Mouse (Mus musculus) layer of hippocampus, postnatal 14 days (tissue): Measurements from ENCODE around the gene Rora. TPM values are rescaled to one million over a fixed set of nuclear protein-coding genes. Genes with fewer than 3 reads are reported as not detected.

ENCODE experiments used
- DNase-seq, 2 experiments: peaks; one replicate each; pipeline ENCODE4 v3.0.0; 2021 to 2022; ENCODE audit warnings: low spot score in 2 of 2, mixed read lengths in 1 of 2
- total RNA-seq, 2 experiments: library from RNA; stranded (reverse); gene quantifications; 2 replicates each; pipeline ENCODE4 v1.2.3; 2021

Rora gene
- total RNA-seq, 2 experiments from 2014 or later: 29.3 to 49.5 TPM

DNA sequence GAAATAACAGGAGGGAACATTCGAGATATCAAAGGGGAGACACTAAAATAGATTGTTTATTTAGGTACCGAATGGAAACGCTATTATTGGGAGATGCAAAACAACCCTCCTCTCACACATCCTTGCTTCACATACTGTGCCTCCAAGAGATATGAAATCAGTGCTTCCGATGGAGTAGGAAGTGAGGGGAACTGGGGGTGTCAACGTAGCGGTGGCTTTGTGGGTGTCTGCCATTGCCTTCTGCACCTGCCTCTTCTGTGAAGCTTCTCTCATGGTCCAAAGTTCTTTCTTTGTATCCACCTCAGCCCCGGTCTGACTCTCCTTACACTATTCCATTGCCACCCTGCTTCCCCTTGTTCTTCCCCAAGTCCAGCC is 472.2 kb downstream of the Rora start:
- no peak for DNase-seq

- no peak for DNase-seq
These were observed 473.0 kb downstream of the Rora start for GRCm38 (mm10) chr9:69126595-69126994.

GRCm38 (mm10) chr9:69128335-69128734 is 474.7 kb downstream of the Rora start:
- no peak for DNase-seq

- no peak for DNase-seq
These were observed 479.4 kb downstream of the Rora start for GRCm38 (mm10) chr9:69132995-69133394.

- no peak for DNase-seq
These were observed 480.1 kb downstream of the Rora start for GRCm38 (mm10) chr9:69133696-69134095.

DNA sequence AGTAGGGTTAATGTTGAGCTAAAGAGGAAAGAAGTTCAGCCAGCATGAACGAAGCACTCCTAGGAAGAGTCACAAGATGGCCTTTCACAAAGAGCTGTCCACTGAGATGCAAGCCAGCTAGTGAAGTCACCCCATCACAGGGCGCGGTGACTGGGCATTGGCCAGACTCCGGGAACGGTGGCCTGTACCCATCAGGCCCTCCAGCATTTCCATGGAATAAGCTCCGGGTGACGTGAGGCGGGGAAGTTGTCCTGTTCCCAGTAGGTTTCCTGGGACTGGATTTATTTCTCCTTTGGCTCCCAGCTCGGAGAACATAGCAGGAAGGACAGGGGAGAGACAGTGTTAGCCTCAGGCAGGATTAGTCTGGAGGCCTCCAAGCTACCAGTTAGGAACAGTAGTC is 481.0 kb downstream of the Rora start:
- no peak for DNase-seq

- no peak for DNase-seq
These were observed 483.2 kb downstream of the Rora start for GRCm38 (mm10) chr9:69136821-69137220.

DNA sequence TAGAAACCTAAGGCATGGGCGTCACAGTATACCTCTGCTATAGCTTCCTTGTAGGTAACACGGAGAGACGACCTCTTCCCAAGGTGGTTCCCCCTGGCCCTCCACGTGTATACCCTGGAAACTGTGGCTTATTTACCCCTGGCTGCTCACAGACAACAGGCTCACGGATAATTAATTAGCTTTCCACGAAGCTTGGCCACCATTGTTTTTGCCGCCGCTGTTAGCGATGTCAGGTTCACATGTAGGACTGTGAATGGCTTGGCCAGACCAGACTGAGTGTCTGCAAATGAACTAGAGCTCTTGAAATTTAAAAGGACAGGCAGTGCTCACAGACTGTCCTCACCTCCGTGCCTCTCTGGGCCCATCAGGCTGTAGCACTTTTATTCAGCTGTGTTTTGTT is 483.8 kb downstream of the Rora start:
- no peak for DNase-seq

DNA sequence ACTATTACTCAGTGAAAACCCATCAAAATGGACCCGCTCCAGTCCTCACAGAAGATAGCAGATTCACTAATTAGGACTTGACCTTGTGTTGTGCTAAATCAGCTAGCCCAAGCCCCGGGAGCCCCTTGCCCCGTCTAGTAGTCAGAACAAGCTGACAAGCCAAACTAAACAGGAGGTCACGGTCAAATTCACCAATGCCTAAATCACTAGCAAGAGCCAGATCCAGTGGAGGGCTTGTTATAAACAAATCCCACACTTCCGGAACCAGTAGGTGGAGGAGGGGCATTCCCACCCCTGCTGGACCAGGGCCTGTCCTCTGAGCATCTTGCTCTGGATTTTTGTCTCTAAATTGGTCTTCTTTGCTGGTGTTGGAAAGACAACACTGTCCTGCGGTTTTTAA is 486.6 kb downstream of the Rora start:
- no peak for DNase-seq

- no peak for DNase-seq
These were observed 488.3 kb downstream of the Rora start for GRCm38 (mm10) chr9:69141859-69142258.

DNA sequence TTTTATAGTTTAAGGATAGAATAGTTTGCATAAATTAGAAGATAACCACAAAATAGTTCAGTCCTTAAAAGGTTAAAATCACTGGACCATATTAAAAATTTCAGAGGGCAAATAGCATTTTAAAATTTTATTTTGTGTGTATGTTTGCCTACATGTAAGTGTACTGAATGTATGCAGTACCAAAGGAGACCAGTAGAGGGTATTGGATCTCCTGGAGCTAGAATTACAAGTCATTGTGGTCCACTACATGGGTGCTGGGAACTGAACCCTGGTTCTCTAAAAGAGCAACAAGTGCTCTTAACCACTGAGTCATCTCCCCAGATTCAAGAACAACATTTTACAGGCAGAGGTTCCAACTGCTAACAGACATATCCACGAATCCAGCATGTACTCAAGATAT is 493.4 kb downstream of the Rora start:
- DNase-seq: no peak

DNA sequence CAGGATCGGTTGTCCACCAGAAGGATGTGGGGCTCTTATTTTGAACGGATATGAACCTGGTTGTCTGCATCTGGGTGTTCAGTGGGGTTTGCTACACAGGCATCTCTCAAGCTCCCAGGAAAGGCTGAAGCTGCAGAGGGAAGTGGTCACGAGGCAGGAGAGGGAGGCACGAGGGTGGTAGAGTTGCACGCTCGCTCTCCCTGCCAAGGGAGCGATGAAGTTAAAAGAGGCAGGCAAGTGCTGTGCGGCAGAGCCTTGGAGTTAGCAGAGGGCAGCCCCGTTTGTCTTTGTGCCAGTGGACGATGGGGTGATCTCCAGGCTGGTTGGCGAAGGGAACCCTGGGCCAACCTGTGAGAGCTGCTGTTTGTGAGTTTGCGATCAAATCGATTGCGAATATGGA is 496.6 kb downstream of the Rora start:
- DNase-seq: no peak

GRCm38 (mm10) chr9:69154684-69155083 is 501.1 kb downstream of the Rora start:
- no peak for DNase-seq

DNA sequence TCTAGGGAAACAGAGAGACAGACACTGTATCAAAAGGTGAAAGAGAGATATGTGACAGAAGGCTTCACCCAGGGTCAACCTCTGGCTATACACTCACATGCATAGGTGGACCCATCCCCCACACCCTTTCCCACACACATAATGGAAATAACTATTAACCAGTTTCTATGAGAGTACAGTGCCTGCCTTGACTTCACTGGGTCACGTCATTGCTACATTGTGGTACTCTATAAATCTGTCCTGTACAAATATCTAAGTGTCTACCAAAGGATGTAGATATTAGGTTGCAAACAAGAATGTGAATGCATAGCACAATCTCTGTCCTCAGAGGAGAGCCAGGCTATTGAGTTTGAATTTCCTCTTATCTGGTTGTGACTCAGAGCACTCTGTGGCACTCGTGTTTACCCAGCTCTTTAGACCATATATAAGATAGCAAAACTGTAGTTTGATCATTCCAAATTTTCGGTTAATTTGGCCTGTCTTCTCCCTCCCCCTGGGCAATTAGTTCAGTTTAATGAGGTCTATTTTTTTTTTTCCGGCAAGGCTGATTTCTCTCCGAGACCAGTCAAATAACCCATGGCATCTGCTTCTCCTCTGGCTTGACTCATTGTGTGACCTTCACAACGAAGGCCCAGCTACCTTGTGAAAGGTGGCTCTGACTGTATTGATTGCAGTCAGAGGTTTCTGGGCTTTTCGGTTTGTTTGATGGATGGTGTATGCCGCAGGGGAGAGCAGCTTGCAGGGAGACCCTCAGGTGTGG is 502.4 kb downstream of the Rora start:
- no peak for DNase-seq

DNA sequence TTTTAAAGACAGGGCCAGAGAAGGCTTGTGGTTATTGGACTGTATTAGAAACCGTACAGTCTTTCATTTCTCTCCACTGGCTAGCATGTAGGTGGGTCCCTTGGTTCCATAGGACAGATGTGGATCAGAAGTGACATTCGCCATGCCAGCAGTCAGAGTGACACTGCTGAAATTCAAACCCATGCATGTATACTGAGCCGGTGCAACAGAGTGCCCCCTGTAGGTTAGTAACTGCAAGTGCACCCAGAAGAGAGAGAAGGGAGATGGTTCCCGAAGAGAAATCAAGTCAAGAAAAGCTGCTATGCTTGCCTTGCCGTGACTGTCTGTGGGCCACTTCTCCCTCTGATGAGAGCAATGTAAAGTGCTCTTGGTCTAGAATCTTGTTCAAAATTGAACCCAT is 507.2 kb downstream of the Rora start:
- DNase-seq: no peak

DNA sequence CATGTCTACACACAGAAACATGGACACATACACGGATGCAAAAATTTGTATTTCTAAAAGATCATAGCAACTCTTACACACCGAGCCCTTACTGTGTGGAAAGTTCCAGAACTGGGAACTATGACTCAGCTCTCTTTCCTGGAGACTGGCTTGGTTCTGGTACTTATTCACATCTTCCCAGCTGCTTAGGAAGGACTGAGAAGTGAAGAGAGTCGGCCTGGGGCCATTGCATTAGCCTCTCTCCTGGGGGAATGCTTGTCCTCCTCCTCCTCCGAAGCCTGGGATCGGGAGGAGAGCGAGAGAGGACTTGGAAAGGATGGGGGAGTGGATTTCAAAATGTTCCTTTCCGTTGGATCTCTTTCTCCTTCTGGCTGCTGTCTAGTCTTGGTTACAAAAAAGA is 511.1 kb downstream of the Rora start:
- DNase-seq: no peak

DNA sequence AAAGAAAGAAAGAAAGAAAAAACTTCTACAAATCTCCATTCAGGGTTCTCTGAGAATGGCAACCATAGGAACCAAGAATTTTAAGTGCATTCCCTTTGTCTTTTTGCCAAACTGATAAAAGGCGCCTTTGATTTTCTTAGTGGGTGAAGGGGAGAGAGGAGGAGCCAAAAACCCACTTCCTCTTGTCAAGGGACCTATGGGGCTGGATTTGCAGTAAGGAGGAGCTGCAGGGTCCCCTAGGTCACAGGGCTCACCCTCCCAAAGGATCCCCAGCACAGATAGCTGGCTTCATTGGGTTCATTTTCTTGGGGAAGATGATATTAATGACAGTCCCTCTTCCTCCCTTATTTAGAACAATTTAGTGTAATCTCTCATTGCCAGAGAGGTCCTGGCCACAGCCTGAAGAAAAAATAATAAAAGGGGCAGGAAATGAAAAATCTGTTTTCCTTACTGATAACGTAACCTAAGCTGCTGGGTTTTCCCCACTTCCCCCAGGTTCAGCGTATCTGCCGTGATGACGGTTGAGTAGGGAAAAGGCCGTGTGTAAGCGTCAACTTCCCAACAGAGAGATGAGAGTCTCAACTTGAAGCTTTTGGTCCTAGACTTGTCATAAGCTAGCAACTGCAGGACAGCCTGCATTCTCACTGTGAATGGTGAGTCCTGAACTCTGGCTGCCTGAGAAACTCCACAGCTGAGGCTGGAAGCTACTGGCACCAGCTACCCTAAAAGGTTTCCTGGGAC is 511.7 kb downstream of the Rora start:
- no peak for DNase-seq

- DNase-seq: no peak
These were observed 520.5 kb downstream of the Rora start for GRCm38 (mm10) chr9:69174061-69174460.

DNA sequence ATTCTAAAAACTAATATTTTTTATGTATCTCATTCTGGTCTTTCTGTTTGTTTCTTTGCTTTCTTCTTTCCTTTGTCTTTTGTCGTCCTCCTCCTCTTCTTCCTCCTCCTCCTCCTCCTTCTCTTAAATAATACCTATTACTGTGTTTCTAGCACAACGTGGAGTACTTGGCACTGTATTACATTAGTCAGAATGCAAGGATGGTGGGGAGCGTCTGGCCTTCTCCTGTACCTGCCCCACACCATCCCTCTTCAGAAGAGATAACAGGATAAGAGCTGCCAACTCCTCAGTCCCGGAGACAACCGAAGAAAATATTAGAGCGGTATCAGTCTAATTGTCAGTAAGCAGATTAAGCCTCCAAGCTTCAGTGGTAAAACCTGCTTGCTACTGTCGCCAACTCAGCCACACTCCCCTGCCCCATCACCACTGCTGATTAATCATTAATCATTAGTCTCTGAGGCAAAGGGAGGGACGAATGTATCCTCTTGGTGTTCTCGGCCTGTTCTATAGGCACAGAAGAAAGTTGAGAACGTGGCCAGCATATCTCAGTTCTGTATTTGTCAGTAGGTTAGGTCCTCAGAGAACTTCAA is 521.0 kb downstream of the Rora start:
- DNase-seq: no peak

- no peak for DNase-seq
These were observed 523.4 kb downstream of the Rora start for GRCm38 (mm10) chr9:69176988-69177387.

- no peak for DNase-seq
These were observed 525.6 kb downstream of the Rora start for GRCm38 (mm10) chr9:69179224-69179623.

DNA sequence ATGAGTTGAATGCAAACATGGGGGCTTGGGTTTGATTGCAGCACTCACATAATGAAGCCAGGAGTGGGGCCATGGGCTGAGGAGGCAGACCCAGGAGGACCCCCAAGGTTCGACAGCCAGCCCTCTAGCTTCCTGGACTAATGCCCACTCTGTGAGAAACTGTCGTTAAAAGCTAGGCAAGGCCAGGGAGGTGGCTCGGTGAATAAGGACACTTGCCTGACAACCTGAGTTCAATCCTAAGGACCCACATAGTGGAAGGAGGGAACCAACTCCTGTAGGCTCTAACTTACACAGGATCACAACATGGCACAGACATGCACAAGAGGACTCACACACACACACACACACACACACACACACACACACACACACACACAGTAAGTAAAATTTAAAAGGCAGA is 527.4 kb downstream of the Rora start:
- DNase-seq: no peak

GRCm38 (mm10) chr9:69181411-69181810 is 527.8 kb downstream of the Rora start:
- no peak for DNase-seq
